Mouse (Mus musculus) Muller cell, postnatal 12 days (primary cell): Measurements from ENCODE around the gene Acap3.

ENCODE experiments used
- DNase-seq: peaks from one replicate; pipeline ENCODE4 v3.0.0-alpha.2; 2015; ENCODE audit errors: inconsistent ontology term

Gene Acap3

DNA sequence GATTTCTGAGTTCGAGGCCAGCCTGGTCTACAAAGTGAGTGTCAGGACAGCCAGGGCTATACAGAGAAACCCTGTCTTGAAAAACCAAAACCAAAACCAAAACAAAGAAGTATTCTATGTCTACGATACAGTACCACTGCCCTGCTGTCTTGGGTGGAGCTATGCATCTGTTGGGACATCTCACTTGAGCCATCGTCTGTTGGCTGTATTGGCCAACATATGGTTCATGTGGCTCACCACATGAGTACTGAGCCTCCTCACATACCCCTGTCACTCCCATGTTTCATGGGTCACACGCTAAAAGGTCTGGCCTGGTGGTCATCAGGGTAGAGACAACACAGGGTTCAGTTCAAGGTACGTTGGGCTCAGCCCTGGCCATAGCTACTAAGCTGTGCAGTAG lies 5.3 kb upstream of the Acap3 start:
- no peak for DNase-seq

DNA sequence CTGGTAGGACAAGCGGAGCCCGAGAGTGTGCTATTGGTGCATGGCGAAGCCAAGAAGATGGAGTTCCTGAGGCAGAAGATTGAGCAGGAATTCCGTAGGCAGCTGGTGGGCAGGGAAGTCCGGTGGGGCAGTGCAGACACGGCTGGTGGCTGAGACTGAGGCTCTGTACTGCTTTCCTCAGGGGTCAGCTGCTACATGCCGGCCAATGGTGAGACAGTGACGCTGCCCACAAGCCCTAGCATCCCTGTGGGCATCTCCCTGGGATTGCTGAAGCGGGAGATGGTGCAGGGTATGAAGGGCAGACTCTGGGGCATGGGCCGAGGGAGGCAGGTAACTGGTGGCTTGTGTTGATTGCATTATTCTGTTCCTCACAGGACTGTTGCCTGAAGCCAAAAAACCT lies 3.9 kb upstream of the Acap3 start:
- DNase-seq: no peak

DNA sequence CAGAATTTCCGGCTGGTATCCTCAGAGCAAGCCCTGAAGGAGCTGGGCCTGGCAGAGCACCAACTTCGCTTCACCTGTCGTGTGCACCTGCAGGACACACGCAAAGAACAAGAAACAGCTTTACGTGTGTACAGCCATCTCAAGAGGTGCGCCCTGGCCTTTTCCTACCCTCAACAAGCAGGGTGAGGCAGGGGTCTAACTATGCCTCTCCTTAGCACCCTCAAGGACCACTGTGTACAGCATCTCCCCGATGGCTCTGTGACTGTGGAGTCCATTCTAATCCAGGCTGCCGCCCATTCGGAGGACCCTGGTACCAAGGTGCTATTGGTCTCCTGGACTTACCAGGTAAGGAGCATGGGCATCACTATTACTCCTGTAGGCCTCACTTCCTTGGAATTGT lies 3.4 kb upstream of the Acap3 start:
- DNase-seq: no peak

DNA sequence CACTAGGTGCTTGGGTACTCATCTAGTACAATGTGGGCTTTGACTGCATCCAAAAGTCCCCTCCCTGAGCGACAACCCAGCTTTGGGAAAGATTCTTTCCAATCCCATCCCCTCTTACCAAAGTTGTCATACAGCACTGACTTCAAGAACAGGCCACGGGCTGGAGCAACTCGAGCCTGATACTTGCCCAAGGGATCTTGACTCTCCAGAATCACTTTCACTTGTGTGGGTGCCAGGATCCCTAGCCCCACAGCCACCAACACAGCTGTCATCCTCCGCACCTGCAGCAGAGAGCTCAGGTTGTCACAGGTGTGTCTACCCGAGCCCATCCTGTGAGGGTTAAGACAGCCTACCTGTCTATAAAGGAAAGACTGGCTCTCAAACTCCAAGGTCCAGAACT lies 2.3 kb upstream of the Acap3 start:
- no peak for DNase-seq

DNA sequence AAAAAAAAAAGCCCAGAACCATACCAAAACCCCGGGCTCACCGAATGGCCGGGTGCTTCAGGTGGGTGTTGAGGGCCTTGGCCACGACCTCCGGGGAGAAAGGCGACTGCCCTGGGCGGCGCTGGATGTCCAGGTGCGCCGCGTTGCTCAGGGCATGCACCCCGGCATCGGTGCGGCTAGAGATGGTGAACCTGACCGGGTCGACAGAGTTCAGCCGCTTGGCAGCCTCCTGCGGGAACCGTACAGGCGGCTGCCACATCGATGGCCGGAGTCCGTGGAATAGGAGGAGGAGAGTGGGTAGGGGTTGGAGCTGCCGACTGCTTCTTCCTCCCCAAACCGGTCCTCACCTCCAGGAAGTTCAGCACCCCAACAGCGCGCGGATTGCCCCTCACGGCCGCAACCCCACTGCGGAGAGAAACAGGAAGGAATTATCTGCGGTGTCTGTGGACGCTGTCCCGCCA lies 581 bp upstream of the Acap3 start:
- no peak for DNase-seq

DNA sequence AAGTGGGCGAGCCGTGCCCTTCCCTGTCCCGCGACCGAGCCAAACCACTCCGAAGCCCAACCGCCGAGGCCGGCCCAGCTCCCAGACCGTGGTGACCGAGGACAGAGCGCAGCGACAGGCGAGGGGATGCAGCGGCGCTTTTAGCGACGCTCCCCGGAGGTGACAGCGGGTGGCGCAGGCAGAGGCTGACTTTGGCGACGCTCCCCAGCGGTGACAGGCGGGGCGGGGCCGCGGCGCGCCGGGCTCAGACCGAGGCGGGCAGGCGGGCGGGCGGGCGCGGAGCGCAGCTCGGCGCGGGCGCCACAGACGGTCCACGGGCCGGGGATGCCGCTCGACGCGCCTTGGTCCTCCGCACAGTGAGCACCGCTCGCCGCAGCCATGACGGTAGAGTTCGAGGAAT lies 395 bp downstream of the Acap3 start:
- peak; percentile 92 for DNase-seq

DNA sequence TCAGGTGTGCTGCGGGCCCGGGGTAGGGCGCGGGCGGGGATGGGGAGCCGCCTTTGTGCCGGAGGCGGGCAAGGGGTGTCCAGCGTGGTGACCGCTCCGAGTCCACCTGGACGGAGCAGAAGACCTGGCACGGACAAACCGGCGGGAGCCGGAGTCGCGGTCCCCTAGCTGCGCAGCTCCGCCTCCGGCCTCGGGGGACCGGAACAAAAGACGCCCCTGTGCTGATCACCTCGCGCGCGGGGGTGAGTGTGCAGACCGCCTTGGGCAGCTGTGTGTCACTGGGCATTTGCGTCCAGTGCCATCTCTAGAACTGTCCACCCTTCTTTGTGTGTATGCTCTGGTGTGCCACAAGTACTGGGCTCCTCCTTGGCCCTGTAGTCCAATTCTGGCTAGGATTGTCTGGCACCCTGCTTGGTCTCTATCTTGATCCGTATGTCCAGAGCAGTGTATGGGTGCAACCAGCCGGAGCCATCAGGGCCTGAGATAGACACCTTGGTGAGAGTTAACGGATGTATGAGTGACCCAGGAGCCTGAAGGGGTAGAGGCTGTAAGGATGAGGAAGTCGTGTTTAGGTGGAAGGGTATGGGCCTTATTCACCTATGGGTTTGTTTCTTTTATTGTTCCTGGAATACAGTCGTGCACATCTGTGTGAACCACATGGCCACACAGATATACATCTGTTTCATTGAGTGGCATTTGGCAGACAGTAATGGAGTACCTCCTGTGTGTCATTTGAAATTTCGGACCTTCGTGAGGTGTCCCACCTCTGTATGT lies 1.0 kb downstream of the Acap3 start:
- peak; percentile 65 for DNase-seq

DNA sequence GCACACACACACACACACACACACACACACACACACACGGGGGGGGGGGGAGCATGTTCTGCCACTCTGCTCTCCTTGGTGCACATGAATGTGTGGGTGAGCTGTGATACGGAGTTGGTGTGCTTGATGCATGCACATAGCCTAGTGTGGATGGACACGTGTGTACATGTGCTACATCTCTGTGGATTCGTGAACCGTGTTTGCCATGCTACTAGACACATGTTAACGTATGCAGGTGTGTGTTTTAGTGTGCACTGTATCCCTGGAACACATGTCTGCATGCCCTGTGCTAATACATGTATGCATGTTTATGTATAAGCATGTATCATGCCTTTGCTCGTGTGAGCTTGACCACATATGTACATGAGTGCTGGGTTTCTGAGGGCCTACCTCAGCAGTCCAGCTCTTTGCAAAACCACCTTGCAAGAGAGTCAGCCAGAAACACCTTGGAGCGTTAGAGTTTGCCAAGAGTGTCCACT lies 1.6 kb downstream of the Acap3 start:
- DNase-seq: no peak

DNA sequence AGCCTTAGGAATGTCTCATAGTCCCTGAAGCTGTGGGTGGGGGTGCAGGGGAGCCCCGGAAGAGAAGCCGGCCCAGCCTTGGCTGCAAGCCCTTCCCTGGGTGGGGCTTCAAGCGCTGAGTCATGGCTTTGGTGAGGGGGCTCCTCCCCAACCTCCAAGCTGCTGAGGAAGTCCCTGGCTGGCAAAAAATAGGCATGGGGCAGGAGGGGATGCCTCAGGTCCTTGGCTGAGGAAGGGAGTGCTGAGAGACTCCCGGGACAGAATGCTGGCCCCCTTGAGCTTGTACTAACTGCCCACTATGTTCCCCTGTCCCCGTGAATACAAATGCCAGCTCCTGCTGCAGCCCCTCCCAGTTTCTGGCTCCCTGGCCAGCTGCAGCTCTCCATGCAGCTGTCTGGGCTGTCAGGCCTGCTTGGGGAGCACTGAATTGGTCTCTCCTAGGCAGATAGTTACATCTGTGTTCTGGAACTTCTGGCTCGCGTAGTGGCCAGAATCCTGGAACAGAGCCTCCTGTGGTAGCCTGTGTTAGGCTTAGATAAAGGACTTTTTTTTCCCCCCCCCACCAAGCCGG lies 2.8 kb downstream of the Acap3 start:
- peak; percentile 82 for DNase-seq

DNA sequence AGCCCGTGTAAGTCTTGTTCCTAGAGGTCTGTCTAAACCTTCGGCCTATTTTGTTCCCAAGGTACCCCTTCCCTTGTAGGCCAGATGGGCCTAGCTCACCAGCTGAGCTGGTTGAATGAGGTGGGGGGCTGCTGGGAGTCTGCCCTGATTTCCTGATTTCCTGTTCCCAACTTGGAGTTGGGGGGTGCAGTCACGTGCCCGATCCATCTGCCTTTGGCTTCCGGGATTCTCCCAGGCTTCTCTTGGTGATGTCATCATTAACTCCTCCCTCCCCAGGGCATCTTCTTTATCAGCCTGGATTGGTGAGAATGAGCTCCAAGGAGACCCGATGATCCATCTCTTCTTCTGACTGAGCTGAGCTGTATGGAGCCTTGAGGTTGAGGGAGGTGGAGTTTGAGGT lies 3.6 kb downstream of the Acap3 start:
- DNase-seq: peak; percentile 69

DNA sequence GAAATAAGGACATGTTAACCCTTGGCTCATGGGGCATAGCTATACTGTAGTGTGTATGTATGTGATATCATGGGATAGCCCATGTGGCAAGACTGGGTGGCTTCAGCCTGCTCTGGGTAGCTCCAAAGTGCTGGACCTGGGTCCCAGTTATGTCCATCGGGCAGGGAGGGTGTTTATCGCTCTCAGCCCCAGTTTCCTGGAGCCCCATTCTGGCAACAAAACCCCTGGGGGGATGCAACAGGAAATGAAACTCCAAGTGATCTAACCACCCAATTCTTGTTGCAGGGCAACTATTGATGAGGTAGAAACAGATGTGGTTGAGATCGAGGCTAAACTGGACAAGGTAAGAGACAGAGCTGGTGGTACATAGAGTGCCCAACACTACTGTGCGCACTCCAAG lies 4.2 kb downstream of the Acap3 start:
- no peak for DNase-seq

DNA sequence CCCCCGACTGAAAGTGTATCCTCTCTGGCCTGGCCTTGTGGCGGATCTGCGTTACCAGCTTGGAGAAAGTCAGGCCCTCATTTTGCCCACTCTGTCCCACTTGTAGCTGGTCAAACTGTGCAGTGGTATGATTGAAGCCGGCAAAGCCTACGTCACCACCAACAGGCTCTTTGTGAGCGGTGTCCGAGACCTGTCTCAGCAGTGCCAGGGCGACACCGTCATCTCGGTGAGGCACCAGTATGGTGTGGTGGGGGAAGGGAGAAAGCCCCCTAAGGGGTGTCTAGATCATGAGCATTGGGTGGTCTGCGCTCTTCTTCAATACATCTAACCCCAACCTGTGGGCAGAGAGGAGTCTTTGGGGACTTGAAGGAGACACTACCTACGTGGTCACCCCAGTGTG lies 4.8 kb downstream of the Acap3 start:
- no peak for DNase-seq

DNA sequence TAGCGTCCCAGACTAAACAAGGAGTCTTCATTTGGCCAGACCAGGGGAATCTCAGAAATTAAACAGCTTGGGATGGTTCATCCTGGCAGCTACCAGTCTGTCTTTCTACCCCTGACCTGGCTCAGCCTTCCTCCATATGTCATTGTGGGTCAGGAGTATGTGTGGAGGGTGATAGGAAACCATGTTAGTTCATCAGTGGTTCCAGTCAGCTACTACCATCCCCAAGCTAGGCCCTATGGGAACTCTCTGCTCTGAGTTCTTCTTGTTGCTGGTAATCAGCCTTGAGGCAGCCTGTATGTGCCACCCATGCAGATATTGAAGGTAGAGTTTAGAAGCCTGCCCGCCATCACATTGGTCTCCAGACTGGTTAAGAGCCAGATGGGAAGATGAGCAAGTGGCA lies 6.7 kb downstream of the Acap3 start:
- no peak for DNase-seq

DNA sequence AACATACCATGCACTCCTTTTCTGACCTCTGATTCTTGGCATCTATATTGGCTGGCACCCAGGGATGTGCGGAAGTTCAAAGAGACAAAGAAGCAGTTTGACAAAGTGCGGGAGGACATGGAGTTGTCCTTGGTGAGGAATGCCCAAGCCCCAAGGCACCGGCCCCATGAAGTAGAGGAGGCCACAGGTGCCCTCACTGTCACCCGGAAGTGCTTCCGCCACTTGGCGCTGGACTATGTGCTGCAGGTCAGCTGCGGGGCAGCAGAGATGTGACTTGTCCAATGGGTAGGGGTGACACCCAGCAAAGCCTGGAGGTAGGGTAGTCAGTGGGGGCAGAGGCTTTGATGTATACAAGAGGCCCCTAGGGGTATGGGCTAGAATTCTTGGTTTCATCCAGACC lies 7.7 kb downstream of the Acap3 start:
- DNase-seq: no peak

DNA sequence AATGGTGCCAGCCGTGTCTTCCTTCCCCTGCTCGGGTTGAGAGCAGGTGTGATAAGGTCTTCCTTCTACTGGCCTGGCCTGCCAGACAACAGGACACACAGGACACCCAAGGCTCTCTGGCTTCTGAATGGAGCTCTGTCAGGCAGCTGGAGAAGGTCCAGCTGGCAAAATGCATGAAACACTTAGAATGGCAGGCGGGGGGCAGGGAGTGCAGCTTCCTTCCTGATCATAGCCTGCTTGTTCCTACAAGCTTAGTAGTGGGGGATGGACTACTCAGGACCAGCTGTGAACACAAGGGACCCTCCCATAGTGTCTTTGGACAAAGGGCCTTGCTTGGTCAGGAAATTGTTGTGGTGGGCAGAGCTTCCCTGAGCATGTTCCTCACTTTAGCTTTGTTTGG lies 9.6 kb downstream of the Acap3 start:
- peak; percentile 42 for DNase-seq

DNA sequence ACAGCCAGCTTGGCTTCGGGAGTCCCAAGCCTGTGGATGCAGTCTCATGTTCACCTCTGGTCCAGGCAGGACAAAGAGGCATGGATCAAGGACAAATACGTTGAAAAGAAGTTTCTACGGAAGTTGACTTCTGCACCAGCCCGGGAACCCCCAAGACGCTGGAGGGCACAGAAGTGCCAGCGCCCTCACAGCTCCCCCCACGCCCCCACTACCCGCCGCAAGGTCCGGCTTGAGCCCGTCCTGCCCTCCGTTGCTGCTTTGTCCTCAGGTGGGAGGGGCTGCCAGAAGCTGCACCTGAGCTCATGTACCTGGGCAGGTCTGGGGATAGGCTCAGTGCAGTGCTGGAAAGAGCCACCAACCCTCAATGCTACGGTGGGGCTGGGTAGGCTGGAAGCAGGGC lies 11.6 kb downstream of the Acap3 start:
- DNase-seq: no peak

DNA sequence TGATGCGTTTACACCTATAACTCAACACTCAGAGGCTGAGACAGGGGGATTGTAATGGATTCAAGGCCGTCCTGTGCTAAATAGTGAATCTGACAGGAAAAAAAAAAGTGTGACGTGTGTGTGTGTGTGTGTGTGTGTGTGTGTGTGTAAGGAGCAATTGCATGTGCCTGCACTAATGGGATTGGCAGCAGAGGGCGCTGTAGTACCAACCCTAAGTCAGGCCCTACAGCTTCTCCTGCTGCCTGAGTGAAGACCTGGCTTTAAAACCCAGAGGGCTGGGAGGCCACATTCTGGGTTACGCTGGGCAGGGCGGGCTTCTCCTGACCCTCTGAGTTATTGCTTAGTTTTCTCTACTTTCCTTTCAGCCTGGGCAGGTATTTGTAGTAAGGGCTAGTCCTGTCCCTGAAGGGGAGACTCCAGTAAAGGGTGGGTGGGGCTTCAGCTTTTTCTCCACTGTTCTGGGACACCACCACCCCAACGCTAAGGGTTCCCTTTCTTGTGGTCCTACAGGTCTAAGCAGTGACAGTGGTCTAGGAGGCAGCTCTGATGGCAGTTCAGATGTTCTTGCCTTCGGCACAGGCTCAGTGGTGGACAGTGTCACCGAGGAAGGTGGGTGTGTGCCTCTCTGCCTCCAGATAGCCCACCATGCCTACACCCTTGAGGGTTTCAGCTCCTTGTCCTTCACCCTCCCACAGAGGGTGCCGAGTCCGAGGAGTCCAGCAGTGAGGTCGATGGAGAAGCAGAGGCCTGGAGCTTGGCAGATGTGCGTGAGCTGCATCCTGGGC lies 12.9 kb downstream of the Acap3 start:
- no peak for DNase-seq

DNA sequence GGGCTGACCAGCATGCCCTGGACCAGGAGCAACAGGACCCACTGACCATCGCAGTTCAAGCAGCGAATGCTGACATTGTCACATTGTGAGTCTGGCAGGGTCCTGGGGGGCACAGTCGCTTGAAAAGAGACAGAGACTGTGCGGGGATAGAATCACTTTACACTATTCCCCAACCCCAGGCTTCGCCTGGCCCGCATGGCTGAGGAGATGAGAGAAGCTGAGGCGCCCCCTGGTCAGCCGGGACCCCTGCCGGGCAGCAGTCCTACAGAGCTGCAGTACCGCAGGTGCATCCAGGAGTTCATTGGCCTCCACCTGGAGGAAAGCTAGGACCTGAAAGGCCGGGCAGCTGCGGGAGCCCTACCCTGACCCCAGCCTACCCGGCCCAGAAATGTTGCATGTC lies 14.0 kb downstream of the Acap3 start:
- DNase-seq: no peak

DNA sequence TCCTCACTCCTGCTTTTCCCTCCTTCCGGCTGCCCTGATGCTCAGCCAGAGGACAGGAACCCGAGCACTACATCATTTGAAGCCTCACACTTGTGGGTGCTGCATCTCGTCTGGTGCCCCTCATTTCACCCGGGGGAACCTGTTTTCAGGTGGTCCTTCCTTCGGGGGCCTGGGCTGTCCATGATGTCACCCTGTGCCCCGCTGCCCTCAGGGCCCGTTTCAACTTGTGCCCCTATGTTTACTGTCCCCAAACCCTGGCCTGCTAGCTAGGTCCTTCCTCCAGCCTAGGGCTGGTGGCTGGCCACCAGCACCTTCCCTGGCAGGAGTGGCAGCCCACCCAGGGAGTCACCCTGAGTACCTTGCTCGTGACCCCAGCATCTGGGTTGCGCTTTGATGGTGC lies 14.5 kb downstream of the Acap3 start:
- DNase-seq: no peak

DNA sequence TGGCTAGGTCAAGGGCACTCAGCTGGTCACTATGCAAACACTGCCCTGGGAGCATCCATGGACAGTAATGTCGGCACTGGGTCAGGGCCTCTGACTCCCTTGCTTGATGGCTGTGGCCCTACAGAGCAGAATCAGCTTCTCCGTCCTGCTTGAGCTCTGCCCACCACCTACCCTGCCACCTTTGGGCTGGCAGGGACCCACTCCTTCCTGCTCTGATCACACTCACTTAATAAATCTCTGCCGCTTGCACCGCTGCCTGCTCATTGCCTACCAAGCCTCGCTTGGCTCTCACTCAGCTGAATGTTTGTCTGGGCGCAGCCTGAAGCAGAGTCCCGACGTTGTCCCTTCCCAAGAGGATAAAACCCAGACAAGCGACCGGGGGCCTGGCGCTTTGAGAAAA lies 15.4 kb downstream of the Acap3 start:
- DNase-seq: no peak

DNA sequence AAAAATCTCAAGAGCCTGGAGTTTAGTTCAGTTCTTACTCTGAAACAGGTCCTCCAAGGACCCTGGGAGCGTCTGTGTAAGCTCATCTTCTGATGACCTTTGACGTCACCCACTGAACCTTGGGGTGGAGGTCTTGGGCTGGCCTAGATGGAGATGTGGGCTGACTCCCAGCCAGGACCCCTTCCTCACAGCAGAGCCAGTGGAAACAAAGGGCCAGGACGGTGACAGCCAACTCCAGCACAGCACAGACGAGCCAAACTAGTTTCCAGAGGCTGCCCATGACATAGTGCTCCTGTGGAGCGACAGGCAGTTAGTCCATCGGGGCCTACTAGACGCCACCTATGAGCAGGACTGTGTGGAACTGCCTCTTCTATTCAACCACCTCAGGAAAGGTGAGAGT lies 16.7 kb downstream of the Acap3 start:
- no peak for DNase-seq

DNA sequence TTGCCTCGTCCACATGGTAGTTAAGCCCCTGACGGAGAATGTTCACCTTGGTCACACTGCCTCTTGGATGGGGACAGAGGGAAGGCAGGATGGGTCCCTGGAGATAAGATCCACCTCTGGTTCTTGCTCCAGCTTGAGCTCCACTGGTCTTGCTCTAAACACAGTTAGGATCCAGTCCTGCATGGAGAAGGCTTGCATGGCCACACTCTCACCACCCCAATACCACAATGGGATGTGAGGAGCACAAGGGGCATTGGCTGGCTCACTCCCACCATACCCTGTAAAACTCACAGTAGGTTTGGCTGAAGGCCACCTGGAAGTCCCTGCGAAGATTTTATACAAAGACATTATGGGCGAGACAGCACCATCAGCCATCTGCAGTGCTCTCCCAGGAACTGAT lies 17.1 kb downstream of the Acap3 start:
- no peak for DNase-seq

DNA sequence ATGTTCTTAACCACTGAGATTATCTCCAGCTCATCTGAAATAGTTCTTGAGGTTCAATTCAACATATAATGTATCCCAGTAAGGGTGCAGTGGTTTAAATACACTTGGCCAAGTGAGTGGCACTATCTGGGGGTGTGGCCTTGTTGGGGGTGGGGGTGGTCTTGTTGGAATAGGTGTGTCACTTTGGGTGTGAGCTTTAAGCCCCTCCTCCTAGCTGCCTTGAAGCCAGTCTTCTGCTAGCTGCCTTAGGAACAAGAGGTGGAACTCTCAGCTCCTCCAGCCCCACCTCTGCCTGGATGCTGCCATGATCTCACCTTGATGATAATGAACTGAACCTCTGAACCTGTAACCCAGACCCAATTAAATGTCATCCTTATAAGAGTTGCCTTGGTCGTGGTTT lies 40.4 kb downstream of the Acap3 start:
- DNase-seq: no peak
